Mouse (Mus musculus): Measurements from ENCODE around the gene Xkrx. TPM values are rescaled to one million over a fixed set of nuclear protein-coding genes. Genes with fewer than 3 reads are reported as not detected.

Gene Xkrx
- polyA plus RNA-seq, 1 experiment = 0.02 TPM

DNA sequence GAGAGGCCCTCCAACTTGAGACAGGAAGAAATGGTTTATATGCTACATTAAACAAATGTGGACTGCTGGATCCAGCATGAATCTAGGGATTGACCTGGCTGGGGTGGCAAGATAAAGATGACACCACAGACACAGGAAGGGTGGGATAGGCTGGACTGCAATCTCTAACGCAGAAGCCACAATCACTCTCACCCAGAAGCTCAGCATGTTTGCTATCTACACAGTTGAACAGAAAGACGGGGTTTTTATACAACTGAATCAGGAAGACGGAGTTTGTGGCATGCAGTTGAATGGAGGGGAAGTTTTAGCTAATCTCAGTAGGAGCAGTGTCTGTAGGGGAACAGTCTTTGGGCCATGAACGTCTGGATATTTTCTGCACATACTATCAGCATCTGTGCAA lies 19.9 kb downstream of the Xkrx start:
- Histone ChIP-seq H3ac (ENCODE audit: control insufficient read depth, insufficient read length) (no peak overlapping the region), H3K79me2 (ENCODE audit: control insufficient read depth, insufficient read depth) (no peaks in the 10 kb centered on the region), H3K36me3 (ENCODE audit: control insufficient read depth, insufficient read depth) (no peaks in the 10 kb centered on the region), H3K4me3 (no peak overlapping the region), H3K4me2 (ENCODE audit: low read depth) (no peak overlapping the region), H3K27me3 (ENCODE audit: control insufficient read depth, insufficient read depth, insufficient read length) (no peaks in the 10 kb centered on the region)
- TF ChIP-seq USF1 (IDR thresholded peaks at IDR 0.05; ENCODE audit: low read depth) (no peak), POLR2A (IDR thresholded peaks at IDR 0.05; ENCODE audit: insufficient read length, low read depth) (no peak), MYOG (IDR thresholded peaks at IDR 0.05; ENCODE audit: control insufficient read depth in 1 of 3, insufficient read depth in 1 of 3, insufficient read length in 2 of 3, low read depth in 2 of 3) (no peak), MYOD1 (IDR thresholded peaks at IDR 0.05; ENCODE audit: control insufficient read depth in 1 of 3, insufficient read length in 2 of 3, low read depth in 2 of 3) (no peak), POLR2AphosphoS2 (IDR thresholded peaks at IDR 0.05; ENCODE audit: insufficient read length, low read depth) (no peak), REST (IDR thresholded peaks at IDR 0.05; ENCODE audit: insufficient read depth, insufficient read length) (no peak), MAX (IDR thresholded peaks at IDR 0.05; ENCODE audit: low read depth) (no peak), SRF (IDR thresholded peaks at IDR 0.05; ENCODE audit: control insufficient read depth, insufficient read length, low read depth) (no peak), CEBPB (IDR thresholded peaks at IDR 0.05; ENCODE audit: insufficient read depth, poor library complexity, severe bottlenecking) (no peak), TCF12 (IDR thresholded peaks at IDR 0.05; ENCODE audit: insufficient read depth, poor library complexity, severe bottlenecking) (no peak), E2F4 (IDR thresholded peaks at IDR 0.05; ENCODE audit: insufficient read depth) (no peak), TCF3 (IDR thresholded peaks at IDR 0.05; ENCODE audit: insufficient read length, low read depth) (no peak)

DNA sequence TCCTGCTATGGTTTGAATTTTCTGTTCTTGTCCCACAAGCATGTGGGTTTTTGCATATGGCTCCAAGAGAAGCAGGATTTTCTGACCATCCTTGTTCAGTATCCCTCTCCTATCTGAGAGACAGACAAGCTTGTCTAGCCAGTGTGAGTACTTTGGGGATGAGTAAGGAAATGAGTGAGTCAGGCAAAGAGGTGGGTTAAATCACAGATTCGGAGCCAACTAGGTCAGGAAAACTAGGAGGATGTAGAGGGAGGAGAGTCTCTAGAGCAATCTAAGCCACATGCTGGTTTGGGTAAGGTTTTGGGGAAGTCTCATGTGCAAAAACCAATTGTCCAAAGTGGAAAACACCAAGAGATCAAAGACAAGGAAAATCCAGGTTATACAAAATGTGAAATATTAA lies 20.3 kb downstream of the Xkrx start:
- Histone ChIP-seq H3ac (ENCODE audit: control insufficient read depth, insufficient read length) (no peak overlapping the region), H3K4me3 (no peak overlapping the region), H3K4me2 (ENCODE audit: low read depth) (no peak overlapping the region), H3K27me3 (ENCODE audit: control insufficient read depth, insufficient read depth, insufficient read length) (no peaks in the 10 kb centered on the region), H3K79me2 (ENCODE audit: control insufficient read depth, insufficient read depth) (no peaks in the 10 kb centered on the region), H3K36me3 (ENCODE audit: control insufficient read depth, insufficient read depth) (no peaks in the 10 kb centered on the region)
- no peak for TF ChIP-seq MAX (IDR thresholded peaks at IDR 0.05; ENCODE audit: low read depth)
- no peak for TF ChIP-seq SRF (IDR thresholded peaks at IDR 0.05; ENCODE audit: control insufficient read depth, insufficient read length, low read depth)

DNA sequence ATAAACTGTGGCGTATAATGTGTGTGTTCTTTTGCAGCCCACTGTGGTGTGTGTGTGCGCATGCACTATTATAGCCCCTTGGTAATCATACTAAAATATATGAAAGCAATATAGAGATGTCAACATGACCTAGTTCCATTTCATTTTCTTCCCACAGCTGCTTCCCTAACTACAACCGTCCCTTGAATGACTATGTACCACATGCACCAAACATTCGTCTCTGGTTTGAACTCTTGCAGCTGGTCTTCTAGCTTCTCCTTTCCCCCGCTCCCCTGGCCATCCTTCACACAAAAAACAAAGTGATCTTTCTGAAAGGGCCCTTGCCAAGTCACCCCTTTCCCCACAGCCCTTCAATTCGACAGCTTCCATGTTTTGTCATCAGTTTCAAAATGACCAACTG lies 21.9 kb downstream of the Xkrx start:
- H3K4me2 ChIP-seq (ENCODE audit: low read depth) = no peak overlapping the region
- H3K27me3 ChIP-seq (ENCODE audit: control insufficient read depth, insufficient read depth, insufficient read length) = no peaks in the 10 kb centered on the region
- no peak overlapping the region for H3K4me3 ChIP-seq
- H3K79me2 ChIP-seq (ENCODE audit: control insufficient read depth, insufficient read depth) = no peaks in the 10 kb centered on the region
- H3ac ChIP-seq (ENCODE audit: control insufficient read depth, insufficient read length) = no peak overlapping the region
- H3K36me3 ChIP-seq (ENCODE audit: control insufficient read depth, insufficient read depth) = no peaks in the 10 kb centered on the region
- TF ChIP-seq TCF12 (IDR thresholded peaks at IDR 0.05; ENCODE audit: insufficient read depth, poor library complexity, severe bottlenecking) = no peak
- no peak for TF ChIP-seq POLR2AphosphoS2 (IDR thresholded peaks at IDR 0.05; ENCODE audit: insufficient read length, low read depth)
- no peak for TF ChIP-seq POLR2A (IDR thresholded peaks at IDR 0.05; ENCODE audit: insufficient read length, low read depth)
- no peak for TF ChIP-seq REST (IDR thresholded peaks at IDR 0.05; ENCODE audit: insufficient read depth, insufficient read length)
- TF ChIP-seq USF1 (IDR thresholded peaks at IDR 0.05; ENCODE audit: low read depth) = no peak
- no peak for TF ChIP-seq MAX (IDR thresholded peaks at IDR 0.05; ENCODE audit: low read depth)
- no peak for TF ChIP-seq E2F4 (IDR thresholded peaks at IDR 0.05; ENCODE audit: insufficient read depth)
- no peak for TF ChIP-seq CEBPB (IDR thresholded peaks at IDR 0.05; ENCODE audit: insufficient read depth, poor library complexity, severe bottlenecking)
- TF ChIP-seq TCF3 (IDR thresholded peaks at IDR 0.05; ENCODE audit: insufficient read length, low read depth) = no peak
- no peak for TF ChIP-seq MYOG (IDR thresholded peaks at IDR 0.05; ENCODE audit: control insufficient read depth in 1 of 3, insufficient read depth in 1 of 3, insufficient read length in 2 of 3, low read depth in 2 of 3)
- TF ChIP-seq MYOD1 (IDR thresholded peaks at IDR 0.05; ENCODE audit: control insufficient read depth in 1 of 3, insufficient read length in 2 of 3, low read depth in 2 of 3) = no peak
- TF ChIP-seq SRF (IDR thresholded peaks at IDR 0.05; ENCODE audit: control insufficient read depth, insufficient read length, low read depth) = no peak

GRCm38 (mm10) chrX:134133821-134134220 lies 28.1 kb downstream of the Xkrx start:
- H3ac ChIP-seq (ENCODE audit: control insufficient read depth, insufficient read length) = no peak overlapping the region
- TF ChIP-seq MYOG (IDR thresholded peaks at IDR 0.05; ENCODE audit: control insufficient read depth in 1 of 3, insufficient read depth in 1 of 3, insufficient read length in 2 of 3, low read depth in 2 of 3) = no peak
- no peak for TF ChIP-seq POLR2A (IDR thresholded peaks at IDR 0.05; ENCODE audit: insufficient read length, low read depth)
- TF ChIP-seq USF1 (IDR thresholded peaks at IDR 0.05; ENCODE audit: low read depth) = no peak
- no peak for TF ChIP-seq TCF12 (IDR thresholded peaks at IDR 0.05; ENCODE audit: insufficient read depth, poor library complexity, severe bottlenecking)
- TF ChIP-seq MAX (IDR thresholded peaks at IDR 0.05; ENCODE audit: low read depth) = no peak
- no peak for TF ChIP-seq POLR2AphosphoS2 (IDR thresholded peaks at IDR 0.05; ENCODE audit: insufficient read length, low read depth)
- TF ChIP-seq SRF (IDR thresholded peaks at IDR 0.05; ENCODE audit: control insufficient read depth, insufficient read length, low read depth) = no peak
- no peaks in the 10 kb centered on the region for H3K27me3 ChIP-seq (ENCODE audit: control insufficient read depth, insufficient read depth, insufficient read length)
- no peak overlapping the region for H3K4me3 ChIP-seq
- no peaks in the 10 kb centered on the region for H3K79me2 ChIP-seq (ENCODE audit: control insufficient read depth, insufficient read depth)
- H3K36me3 ChIP-seq (ENCODE audit: control insufficient read depth, insufficient read depth) = no peaks in the 10 kb centered on the region
- H3K4me2 ChIP-seq (ENCODE audit: low read depth) = no peak overlapping the region

DNA sequence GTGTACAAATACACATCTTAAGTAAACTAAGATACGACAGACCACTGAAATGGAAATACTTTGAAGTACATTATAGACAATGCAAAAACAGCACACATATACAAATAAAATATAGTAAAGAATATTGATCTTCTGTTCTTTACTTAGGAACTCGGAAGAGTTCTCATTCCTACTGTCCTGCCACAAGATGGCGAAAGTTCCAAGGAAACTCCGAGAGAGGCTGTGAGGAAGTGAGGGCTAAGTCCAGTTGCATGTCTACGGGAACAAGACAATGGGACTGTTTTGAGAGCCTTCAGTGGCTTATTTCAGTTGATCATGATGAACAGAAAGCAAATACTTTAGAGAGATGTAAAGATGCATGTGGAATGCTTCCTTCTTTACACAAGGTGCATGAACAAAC lies 29.6 kb downstream of the Xkrx start:
- no peaks in the 10 kb centered on the region for H3K79me2 ChIP-seq (ENCODE audit: control insufficient read depth, insufficient read depth)
- TF ChIP-seq REST (IDR thresholded peaks at IDR 0.05; ENCODE audit: insufficient read depth, insufficient read length) (no peak), TCF3 (IDR thresholded peaks at IDR 0.05; ENCODE audit: insufficient read length, low read depth) (no peak), MYOG (IDR thresholded peaks at IDR 0.05; ENCODE audit: control insufficient read depth in 1 of 3, insufficient read depth in 1 of 3, insufficient read length in 2 of 3, low read depth in 2 of 3) (no peak), MYOD1 (IDR thresholded peaks at IDR 0.05; ENCODE audit: control insufficient read depth in 1 of 3, insufficient read length in 2 of 3, low read depth in 2 of 3) (no peak), SRF (IDR thresholded peaks at IDR 0.05; ENCODE audit: control insufficient read depth, insufficient read length, low read depth) (no peak), CEBPB (IDR thresholded peaks at IDR 0.05; ENCODE audit: insufficient read depth, poor library complexity, severe bottlenecking) (no peak), MAX (IDR thresholded peaks at IDR 0.05; ENCODE audit: low read depth) (no peak), POLR2AphosphoS2 (IDR thresholded peaks at IDR 0.05; ENCODE audit: insufficient read length, low read depth) (no peak), TCF12 (IDR thresholded peaks at IDR 0.05; ENCODE audit: insufficient read depth, poor library complexity, severe bottlenecking) (no peak), POLR2A (IDR thresholded peaks at IDR 0.05; ENCODE audit: insufficient read length, low read depth) (no peak), E2F4 (IDR thresholded peaks at IDR 0.05; ENCODE audit: insufficient read depth) (no peak), USF1 (IDR thresholded peaks at IDR 0.05; ENCODE audit: low read depth) (no peak)

More for the DNA sequence above, 29.6 kb downstream of the Xkrx start:
- Histone ChIP-seq H3K36me3 (ENCODE audit: control insufficient read depth, insufficient read depth) (no peaks in the 10 kb centered on the region), H3K4me2 (ENCODE audit: low read depth) (no peak overlapping the region), H3K27me3 (ENCODE audit: control insufficient read depth, insufficient read depth, insufficient read length) (no peaks in the 10 kb centered on the region), H3ac (ENCODE audit: control insufficient read depth, insufficient read length) (no peak overlapping the region), H3K4me3 (no peak overlapping the region)

Data from myocyte (in vitro differentiated cells).